Mouse (Mus musculus): ENCODE results near the gene Zfp286.

DNA sequence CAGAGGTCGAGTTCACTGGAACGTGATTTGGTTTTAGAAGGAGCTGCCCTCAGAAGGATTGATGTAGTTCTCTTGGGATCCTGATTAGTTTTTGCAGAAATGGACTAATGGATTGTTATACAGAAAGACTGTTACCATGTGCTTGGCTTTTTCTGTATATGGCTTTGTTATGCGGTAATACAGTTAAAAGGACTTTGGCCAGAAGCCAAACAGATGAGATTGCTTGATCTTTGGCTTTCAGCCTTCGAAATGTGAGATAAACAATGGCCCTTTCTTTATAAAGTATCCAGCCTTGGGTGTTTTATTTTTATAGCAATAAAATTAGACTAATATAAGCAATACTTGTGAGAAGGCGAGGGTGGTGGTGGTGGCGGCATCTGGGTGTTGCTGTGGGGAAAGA lies 27.3 kb upstream of the Zfp286 start:
- TF ChIP-seq ZC3H11A (IDR thresholded peaks at IDR 0.05; ENCODE audit: low read depth, low read length), result no peak
- TF ChIP-seq RCOR1 (IDR thresholded peaks at IDR 0.05; ENCODE audit: low read depth, low read length), result no peak
- TF ChIP-seq USF1 (IDR thresholded peaks at IDR 0.05; ENCODE audit: low read depth, low read length), result no peak
- no peak for TF ChIP-seq GATA1 (IDR thresholded peaks at IDR 0.05; ENCODE audit: low read depth, low read length)
